Mouse (Mus musculus) limb, embryonic 10.5 days (tissue): ENCODE data around the gene Nek7. TPM values are rescaled to one million over a fixed set of nuclear protein-coding genes. Genes with fewer than 3 reads are reported as not detected.
A peak's percentile ranks its signal among the peaks of the same experiment; 100 is the strongest.

Experiments used
- DNase-seq: peaks from one replicate; pipeline ENCODE4 v3.0.0-alpha.2; 2017; ENCODE audit warnings: low spot score
- H3K27ac ChIP-seq: fragments of 300-500 bp; sonication (generic); 2 replicates; pipeline ENCODE4 v1.5.1; 2016; ENCODE audit warnings: mild to moderate bottlenecking
- H3K27me3 ChIP-seq: fragments of 300-500 bp; sonication (generic); 2 replicates; pipeline ENCODE4 v1.6.1; 2016; ENCODE audit warnings: low read depth, mild to moderate bottlenecking; ENCODE audit not compliant: poor library complexity, severe bottlenecking
- H3K36me3 ChIP-seq: fragments of 300-500 bp; sonication (generic); 2 replicates; pipeline ENCODE4 v1.6.1; 2016; ENCODE audit warnings: mild to moderate bottlenecking, moderate library complexity
- H3K4me1 ChIP-seq: fragments of 300-500 bp; sonication (generic); 2 replicates; pipeline ENCODE4 v1.6.1; 2016
- H3K4me3 ChIP-seq: fragments of 300-500 bp; sonication (generic); 2 replicates; pipeline ENCODE4 v1.5.1; 2016; ENCODE audit warnings: mild to moderate bottlenecking, moderate library complexity
- H3K9me3 ChIP-seq: fragments of 300-500 bp; sonication (generic); replicated peaks from 2 replicates; pipeline ENCODE4 v1.6.1; 2016; ENCODE audit warnings: mild to moderate bottlenecking
- WGBS: fragments of 180-500 bp; shearing (Covaris S2); methylation state at CpG from one replicate; pipeline ENCODE4 v1.1.7; 2016; 5-methylcytosine and 5-hydroxymethylcytosine counted together
- polyA plus RNA-seq: library from polyadenylated mRNA; unstranded; fragments of >200 nt; fragmentation: Nextera tagmentation; extraction: Ambion mirVana; gene quantifications from 2 replicates; pipeline ENCODE4 v1.2.1, GENCODE M21; 2016

The Nek7 gene
- polyA plus RNA-seq, 1 experiment from 2014 or later = 34.7 TPM

GRCm38 (mm10) chr1:138622431-138622830 is 2.5 kb upstream of the Nek7 start:
- no peak for DNase-seq
- H3K36me3 ChIP-seq = no peaks in the 10 kb centered on the region
- no peak overlapping the region for H3K27ac ChIP-seq
- 83% methylated on average over 3 of the region's 3 CpGs for WGBS
- H3K4me1 ChIP-seq = peaks cover 10% of the 10 kb centered on the region
- H3K4me3 ChIP-seq = no peak overlapping the region
- H3K9me3 ChIP-seq = no peaks in the 10 kb centered on the region
- H3K27me3 ChIP-seq = no peaks in the 10 kb centered on the region

- DNase-seq = peak; percentile 96
- Histone ChIP-seq H3K27me3 (no peaks in the 10 kb centered on the region), H3K27ac (peak overlapping the region; percentile 98), H3K9me3 (no peaks in the 10 kb centered on the region), H3K4me3 (peak overlapping the region; percentile 97), H3K36me3 (no peaks in the 10 kb centered on the region), H3K4me1 (peaks cover 32% of the 10 kb centered on the region)
- under 1% methylated on average over 77 of the region's 83 CpGs for WGBS
Measured at GRCm38 (mm10) chr1:138619114-138619971, 598 bp downstream of the Nek7 start.

- DNase-seq = peak; percentile 87
- peaks cover 33% of the 10 kb centered on the region for H3K4me1 ChIP-seq
- H3K27ac ChIP-seq = peak overlapping the region; percentile 98
- H3K4me3 ChIP-seq = peak overlapping the region; percentile 97
- no peaks in the 10 kb centered on the region for H3K9me3 ChIP-seq
- WGBS = 1% methylated on average over 11 of the region's 11 CpGs
- no peaks in the 10 kb centered on the region for H3K36me3 ChIP-seq
- H3K27me3 ChIP-seq = no peaks in the 10 kb centered on the region
Measured at GRCm38 (mm10) chr1:138618012-138618354, 2.0 kb downstream of the Nek7 start.

- peak overlapping the region; percentile 98 for H3K27ac ChIP-seq
- peaks cover 33% of the 10 kb centered on the region for H3K4me1 ChIP-seq
- no peaks in the 10 kb centered on the region for H3K27me3 ChIP-seq
- no peaks in the 10 kb centered on the region for H3K36me3 ChIP-seq
- DNase-seq = no peak
- H3K4me3 ChIP-seq = peak overlapping the region; percentile 97
- 23% methylated on average over 17 of the region's 17 CpGs for WGBS
- no peaks in the 10 kb centered on the region for H3K9me3 ChIP-seq
Measured at GRCm38 (mm10) chr1:138617279-138618011, 2.5 kb downstream of the Nek7 start.

- H3K27me3 ChIP-seq = no peaks in the 10 kb centered on the region
- peaks cover 33% of the 10 kb centered on the region for H3K4me1 ChIP-seq
- no peaks in the 10 kb centered on the region for H3K9me3 ChIP-seq
- DNase-seq = no peak
- H3K27ac ChIP-seq = no peak overlapping the region; the same call in 1 of the 2 replicates
- no peak overlapping the region for H3K4me3 ChIP-seq
- 79% methylated on average over 3 of the region's 3 CpGs for WGBS
- H3K36me3 ChIP-seq = no peaks in the 10 kb centered on the region
Measured at GRCm38 (mm10) chr1:138615388-138615787, 4.6 kb downstream of the Nek7 start.

GRCm38 (mm10) chr1:138614552-138615287 is 5.2 kb downstream of the Nek7 start:
- 78% methylated on average over 6 of the region's 6 CpGs for WGBS
- no peak overlapping the region for H3K4me3 ChIP-seq

GRCm38 (mm10) chr1:138612177-138612576 is 7.8 kb downstream of the Nek7 start:
- Histone ChIP-seq H3K9me3 (no peaks in the 10 kb centered on the region), H3K4me1 (peaks cover 20% of the 10 kb centered on the region), H3K27ac (no peak overlapping the region), H3K27me3 (no peaks in the 10 kb centered on the region), H3K4me3 (no peak overlapping the region), H3K36me3 (0 out of 2 replicates have a peak, but pooled peaks cover 4% of the 10 kb centered on the region)
- DNase-seq = no peak
- WGBS = 91% methylated on average over 1 of the region's 1 CpGs

More at GRCm38 (mm10) chr1:138614552-138615287, 5.2 kb downstream of the Nek7 start:
- H3K9me3 ChIP-seq = no peaks in the 10 kb centered on the region
- H3K36me3 ChIP-seq = no peaks in the 10 kb centered on the region
- H3K27me3 ChIP-seq = no peaks in the 10 kb centered on the region
- no peak overlapping the region for H3K27ac ChIP-seq
- H3K4me1 ChIP-seq = peaks cover 33% of the 10 kb centered on the region
- DNase-seq = no peak

- Histone ChIP-seq H3K27ac (no peak overlapping the region), H3K9me3 (no peaks in the 10 kb centered on the region), H3K4me1 (no peaks in the 10 kb centered on the region), H3K27me3 (no peaks in the 10 kb centered on the region), H3K36me3 (0 out of 2 replicates have a peak, but pooled peaks cover 8% of the 10 kb centered on the region), H3K4me3 (no peak overlapping the region)
- WGBS = 96% methylated on average over 12 of the region's 12 CpGs
- no peak for DNase-seq
Measured at GRCm38 (mm10) chr1:138609176-138609575, 10.8 kb downstream of the Nek7 start.

- DNase-seq = no peak
- WGBS = 93% methylated on average over 7 of the region's 7 CpGs
- H3K4me3 ChIP-seq = no peak overlapping the region
- no peaks in the 10 kb centered on the region for H3K27me3 ChIP-seq
- 0 out of 2 replicates have a peak, but pooled peaks cover 8% of the 10 kb centered on the region for H3K36me3 ChIP-seq
- H3K4me1 ChIP-seq = no peaks in the 10 kb centered on the region
- no peak overlapping the region for H3K27ac ChIP-seq
- H3K9me3 ChIP-seq = no peaks in the 10 kb centered on the region
Measured at GRCm38 (mm10) chr1:138608336-138608735, 11.6 kb downstream of the Nek7 start.

- Histone ChIP-seq H3K4me3 (no peak overlapping the region), H3K27me3 (no peaks in the 10 kb centered on the region), H3K36me3 (0 out of 2 replicates have a peak, but pooled peaks cover 8% of the 10 kb centered on the region), H3K27ac (no peak overlapping the region), H3K4me1 (peaks cover 4% of the 10 kb centered on the region; the same call in 1 of the 2 replicates), H3K9me3 (no peaks in the 10 kb centered on the region)
- 92% methylated on average over 7 of the region's 7 CpGs for WGBS
- DNase-seq = no peak
Measured at GRCm38 (mm10) chr1:138607862-138608261, 12.1 kb downstream of the Nek7 start.

- no peak overlapping the region for H3K27ac ChIP-seq
- DNase-seq = no peak
- WGBS = 74% methylated on average over 8 of the region's 8 CpGs
Measured at GRCm38 (mm10) chr1:138606771-138607170, 13.2 kb downstream of the Nek7 start.

GRCm38 (mm10) chr1:138604736-138605135 is 15.2 kb downstream of the Nek7 start:
- WGBS = 94% methylated on average over 2 of the region's 2 CpGs
- Histone ChIP-seq H3K4me3 (no peak overlapping the region), H3K4me1 (peaks cover 4% of the 10 kb centered on the region; the same call in 1 of the 2 replicates), H3K27ac (no peak overlapping the region), H3K9me3 (no peaks in the 10 kb centered on the region), H3K27me3 (no peaks in the 10 kb centered on the region), H3K36me3 (0 out of 2 replicates have a peak, but pooled peaks cover 8% of the 10 kb centered on the region)
- DNase-seq = no peak

More at GRCm38 (mm10) chr1:138606771-138607170, 13.2 kb downstream of the Nek7 start:
- H3K36me3 ChIP-seq = 0 out of 2 replicates have a peak, but pooled peaks cover 8% of the 10 kb centered on the region
- no peaks in the 10 kb centered on the region for H3K9me3 ChIP-seq
- H3K4me3 ChIP-seq = no peak overlapping the region
- H3K27me3 ChIP-seq = no peaks in the 10 kb centered on the region
- peaks cover 4% of the 10 kb centered on the region; the same call in 1 of the 2 replicates for H3K4me1 ChIP-seq
